Mouse (Mus musculus): ENCODE measurements around the gene Psenen. TPM values are rescaled to one million over a fixed set of nuclear protein-coding genes. Genes with fewer than 3 reads are reported as not detected.

Gene Psenen
- 83.3 and 87.9 TPM in 2 replicates for polyA plus RNA-seq (2016; fragmentation: Nextera tagmentation; extraction: Ambion mirVana)

DNA sequence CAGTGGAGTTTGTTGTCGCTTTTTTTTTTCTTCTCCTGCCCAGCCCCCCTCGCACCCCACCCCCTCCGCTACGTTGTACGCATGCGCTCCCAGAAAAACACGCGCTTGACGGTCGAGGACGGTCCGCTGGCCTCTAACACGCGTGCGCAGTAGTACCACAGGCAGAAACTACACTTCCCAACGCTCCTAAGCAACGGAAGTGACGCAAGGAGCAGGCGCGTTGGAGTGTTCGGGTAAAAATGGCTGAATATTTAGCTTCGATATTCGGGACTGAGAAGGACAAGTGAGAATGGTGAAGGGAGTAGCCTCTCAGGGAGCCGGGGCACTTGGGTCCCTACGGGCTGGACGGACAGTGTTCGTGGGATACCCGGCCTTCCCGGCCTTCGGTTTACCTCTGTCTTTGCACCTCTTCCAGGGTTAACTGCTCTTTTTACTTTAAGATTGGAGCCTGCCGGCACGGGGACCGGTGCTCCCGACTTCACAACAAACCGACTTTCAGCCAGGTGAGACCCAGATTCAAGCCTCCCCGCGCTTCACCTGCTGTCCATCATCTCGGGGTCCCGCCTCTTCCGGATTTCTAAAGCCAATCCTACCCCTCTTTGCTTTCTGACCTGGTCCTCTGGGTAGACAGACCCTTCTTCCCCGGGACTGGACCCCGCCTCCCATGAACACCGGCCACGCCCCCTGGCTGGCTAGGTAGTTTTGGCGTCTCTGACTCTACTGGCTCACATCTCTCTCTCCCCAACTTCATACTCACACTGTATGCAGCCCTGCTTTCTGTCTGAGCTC lies at the start of gene Psenen, which contains the start of the genes U2af1l4 and Gm49396:
Psenen (minus strand) TSS at position 511 of the 789 bp plus-strand sequence.
U2af1l4 (plus strand) TSS at position 185 of the 789 bp plus-strand sequence.
Gm49396 (plus strand) TSS at position 228 of the 789 bp plus-strand sequence.
- H3K9me3 ChIP-seq (replicated peaks), result no peaks in the 10 kb centered on the region
- H3K9ac ChIP-seq, result peak within 1 kb of the TSS; percentile 79
- no peaks in the 10 kb centered on the region for H3K27me3 ChIP-seq (replicated peaks)
- under 1% methylated on average over 45 of the region's 45 CpGs for WGBS (ENCODE audit: insufficient replicate concordance)
- H3K27ac ChIP-seq, result peak within 1 kb of the TSS; percentile 96
- ATAC-seq, result peak; percentile 83
- H3K36me3 ChIP-seq, result peaks cover 43% of the 10 kb centered on the region
- peak within 1 kb of the TSS; percentile 83 for H3K4me3 ChIP-seq
- H3K4me1 ChIP-seq, result peaks cover 40% of the 10 kb centered on the region
- peak within 1 kb of the TSS; percentile 82 for H3K4me2 ChIP-seq

- no peak within 1 kb of the TSS for H3K9ac ChIP-seq
- no peaks in the 10 kb centered on the region for H3K9me3 ChIP-seq (replicated peaks)
- peaks cover 27% of the 10 kb centered on the region for H3K36me3 ChIP-seq
- ATAC-seq, result no peak
- H3K4me2 ChIP-seq, result no peak within 1 kb of the TSS
- H3K4me1 ChIP-seq, result peaks cover 29% of the 10 kb centered on the region
- H3K27ac ChIP-seq, result no peak within 1 kb of the TSS
- H3K27me3 ChIP-seq (replicated peaks), result peaks cover 10% of the 10 kb centered on the region; the same call in 1 of the 2 replicates
- whole genome bisulfite sequencing (ENCODE audit: insufficient replicate concordance), result 74% methylated on average over 8 of the region's 8 CpGs
- no peak within 1 kb of the TSS for H3K4me3 ChIP-seq
These were observed 49.4 kb upstream of the Psenen start, which contains the start of gene Upk1a for GRCm38 (mm10) chr7:30612654-30613402. Gene Upk1a (minus strand): TSS chr7:30612847.

GRCm38 (mm10) chr7:30610043-30610442 lies 46.6 kb upstream of the Psenen start:
- H3K9ac ChIP-seq, result no peak overlapping the region
- H3K36me3 ChIP-seq, result no peaks in the 10 kb centered on the region
- H3K27ac ChIP-seq, result no peak overlapping the region
- peaks cover 18% of the 10 kb centered on the region for H3K4me1 ChIP-seq
- 44% methylated on average over 7 of the region's 7 CpGs for WGBS (ENCODE audit: insufficient replicate concordance)
- H3K4me2 ChIP-seq, result no peak overlapping the region
- H3K4me3 ChIP-seq, result no peak overlapping the region
- H3K27me3 ChIP-seq (replicated peaks), result peaks cover 11% of the 10 kb centered on the region; the same call in 1 of the 2 replicates
- no peak for ATAC-seq
- H3K9me3 ChIP-seq (replicated peaks), result no peaks in the 10 kb centered on the region

DNA sequence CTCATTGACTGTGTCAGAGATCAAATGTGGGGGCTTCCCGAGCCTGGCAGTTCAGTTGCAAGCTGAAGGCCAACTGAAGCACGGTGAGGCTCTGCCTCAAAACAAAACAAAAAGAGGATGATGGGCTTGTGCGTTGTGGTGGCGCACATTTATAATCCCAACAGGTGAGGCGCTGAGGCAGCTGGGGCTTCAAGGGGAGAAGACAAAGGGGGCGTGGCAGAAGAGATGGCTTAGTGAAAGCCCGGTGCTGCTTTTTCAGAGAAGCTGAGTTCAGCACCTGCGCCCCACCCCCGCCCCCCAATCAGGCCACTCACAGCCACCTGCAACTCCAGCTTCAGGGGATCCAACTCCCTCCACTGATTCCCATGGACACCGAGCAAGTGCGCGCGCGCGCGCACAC lies 45.0 kb upstream of the Psenen start:
- no peak overlapping the region for H3K9ac ChIP-seq
- no peak for ATAC-seq
- no peak overlapping the region for H3K27ac ChIP-seq
- H3K36me3 ChIP-seq, result no peaks in the 10 kb centered on the region
- H3K4me2 ChIP-seq, result no peak overlapping the region
- 56% methylated on average over 16 of the region's 16 CpGs for WGBS (ENCODE audit: insufficient replicate concordance)
- H3K27me3 ChIP-seq (replicated peaks), result peaks cover 11% of the 10 kb centered on the region; the same call in 1 of the 2 replicates
- H3K4me3 ChIP-seq, result no peak overlapping the region
- H3K4me1 ChIP-seq, result peaks cover 13% of the 10 kb centered on the region
- no peaks in the 10 kb centered on the region for H3K9me3 ChIP-seq (replicated peaks)

- no peak overlapping the region for H3K4me3 ChIP-seq
- H3K27me3 ChIP-seq (replicated peaks), result peaks cover 11% of the 10 kb centered on the region; the same call in 1 of the 2 replicates
- H3K36me3 ChIP-seq, result no peaks in the 10 kb centered on the region
- ATAC-seq, result no peak
- H3K9ac ChIP-seq, result no peak overlapping the region
- 16% methylated on average over 8 of the region's 8 CpGs for WGBS (ENCODE audit: insufficient replicate concordance)
- H3K4me2 ChIP-seq, result no peak overlapping the region
- H3K9me3 ChIP-seq (replicated peaks), result no peaks in the 10 kb centered on the region
- H3K27ac ChIP-seq, result no peak overlapping the region
- H3K4me1 ChIP-seq, result peaks cover 13% of the 10 kb centered on the region
These were observed 44.4 kb upstream of the Psenen start for GRCm38 (mm10) chr7:30607706-30608309.

DNA sequence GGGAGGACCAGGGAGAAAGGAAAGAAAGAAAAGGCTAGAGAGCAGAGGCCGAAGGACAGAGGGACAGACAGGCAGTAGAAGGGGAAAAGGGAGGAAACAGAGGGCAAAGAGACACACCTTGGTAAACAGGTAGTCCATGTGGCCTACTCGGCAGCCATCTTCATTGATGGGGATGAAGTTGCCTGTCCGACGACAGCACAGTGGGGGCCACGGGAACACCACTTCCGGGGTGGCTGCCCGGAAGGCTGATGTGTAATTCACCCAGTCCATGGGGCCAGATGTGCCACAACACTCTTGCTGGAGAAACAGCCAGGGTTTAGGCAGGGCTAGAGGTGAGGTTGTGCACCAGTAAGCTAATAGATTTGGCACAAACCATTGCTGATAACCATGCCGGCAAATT lies 41.5 kb upstream of the Psenen start:
- Histone ChIP-seq H3K9ac (no peak overlapping the region), H3K9me3 (replicated peaks) (no peaks in the 10 kb centered on the region), H3K36me3 (no peaks in the 10 kb centered on the region), H3K4me2 (no peak overlapping the region), H3K4me1 (peaks cover 19% of the 10 kb centered on the region), H3K4me3 (no peak overlapping the region), H3K27ac (no peak overlapping the region), H3K27me3 (replicated peaks) (peaks cover 11% of the 10 kb centered on the region; the same call in 1 of the 2 replicates)
- WGBS (ENCODE audit: insufficient replicate concordance), result 77% methylated on average over 8 of the region's 8 CpGs
- ATAC-seq, result no peak

GRCm38 (mm10) chr7:30604424-30604823 lies 41.0 kb upstream of the Psenen start:
- Histone ChIP-seq H3K4me2 (no peak overlapping the region), H3K4me1 (peaks cover 23% of the 10 kb centered on the region), H3K9ac (no peak overlapping the region), H3K4me3 (no peak overlapping the region), H3K27ac (no peak overlapping the region), H3K27me3 (replicated peaks) (peaks cover 11% of the 10 kb centered on the region; the same call in 1 of the 2 replicates), H3K36me3 (no peaks in the 10 kb centered on the region), H3K9me3 (replicated peaks) (no peaks in the 10 kb centered on the region)
- ATAC-seq, result no peak
- 48% methylated on average over 8 of the region's 8 CpGs for WGBS (ENCODE audit: insufficient replicate concordance)

- H3K4me2 ChIP-seq, result no peak overlapping the region
- peaks cover 18% of the 10 kb centered on the region for H3K4me1 ChIP-seq
- ATAC-seq, result no peak
- H3K9ac ChIP-seq, result no peak overlapping the region
- no peaks in the 10 kb centered on the region for H3K9me3 ChIP-seq (replicated peaks)
- H3K27ac ChIP-seq, result no peak overlapping the region
- no peaks in the 10 kb centered on the region for H3K36me3 ChIP-seq
- no peak overlapping the region for H3K4me3 ChIP-seq
- 0 out of 2 replicates have a peak, but pooled peaks cover 2% of the 10 kb centered on the region for H3K27me3 ChIP-seq (replicated peaks)
- 54% methylated on average over 3 of the region's 3 CpGs for WGBS (ENCODE audit: insufficient replicate concordance)
These were observed 39.2 kb upstream of the Psenen start for GRCm38 (mm10) chr7:30602583-30602982.

DNA sequence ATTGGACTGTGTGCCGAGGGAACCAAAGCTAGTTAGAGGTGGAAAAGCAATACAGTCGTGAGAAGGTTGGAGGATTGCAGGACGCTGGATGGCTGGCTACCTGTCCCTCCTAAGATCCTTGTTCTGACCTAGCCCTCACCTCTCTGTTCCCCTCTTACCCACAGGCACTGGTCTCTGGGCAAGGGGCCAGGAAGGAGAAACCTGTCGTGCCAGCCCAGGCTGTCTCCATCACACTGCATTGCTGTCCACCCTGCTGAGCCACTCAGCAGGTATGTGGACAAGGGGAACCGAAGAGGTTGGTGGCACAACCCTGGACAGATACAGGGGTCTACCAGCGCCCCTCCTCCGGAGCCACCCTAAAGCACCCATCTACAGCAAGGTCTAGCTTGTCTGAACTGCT lies 37.2 kb upstream of the Psenen start:
- 69% methylated on average over 7 of the region's 7 CpGs for WGBS (ENCODE audit: insufficient replicate concordance)
- Histone ChIP-seq H3K27me3 (replicated peaks) (0 out of 2 replicates have a peak, but pooled peaks cover 8% of the 10 kb centered on the region), H3K4me2 (peak overlapping the region; percentile 55), H3K4me3 (no peak overlapping the region), H3K27ac (no peak overlapping the region), H3K4me1 (peaks cover 18% of the 10 kb centered on the region), H3K36me3 (no peaks in the 10 kb centered on the region), H3K9me3 (replicated peaks) (no peaks in the 10 kb centered on the region), H3K9ac (peak overlapping the region; percentile 40; the same call in 1 of the 2 replicates)
- no peak for ATAC-seq

DNA sequence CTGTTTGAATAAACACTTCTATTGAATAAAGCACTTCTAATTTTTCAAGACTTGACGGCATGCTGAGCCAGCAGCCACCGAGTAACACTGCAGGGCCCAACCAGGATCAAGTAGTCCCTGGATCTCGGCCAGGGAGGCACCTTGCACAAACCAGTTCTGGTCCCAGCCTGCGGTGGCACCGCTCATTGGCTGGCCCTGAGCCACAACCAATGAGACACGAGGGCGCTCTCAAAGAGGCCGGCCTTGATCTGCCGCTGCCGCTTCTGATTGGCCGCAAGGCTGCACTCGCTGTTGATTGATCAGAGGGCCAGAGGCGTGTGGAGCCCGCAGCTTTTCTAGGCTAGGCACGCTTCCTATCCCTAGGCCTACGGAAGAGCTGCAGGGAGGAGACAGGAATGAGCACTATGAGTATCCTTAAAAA lies 36.5 kb upstream of the Psenen start:
- Histone ChIP-seq H3K9ac (peak overlapping the region; percentile 40; the same call in 1 of the 2 replicates), H3K4me3 (peak overlapping the region; percentile 25), H3K27ac (no peak overlapping the region), H3K27me3 (replicated peaks) (0 out of 2 replicates have a peak, but pooled peaks cover 8% of the 10 kb centered on the region), H3K9me3 (replicated peaks) (no peaks in the 10 kb centered on the region), H3K4me1 (peaks cover 20% of the 10 kb centered on the region), H3K36me3 (no peaks in the 10 kb centered on the region), H3K4me2 (peak overlapping the region; percentile 55)
- peak; percentile 97 for ATAC-seq
- 2% methylated on average over 16 of the region's 16 CpGs for WGBS (ENCODE audit: insufficient replicate concordance)

- H3K4me1 ChIP-seq, result peaks cover 32% of the 10 kb centered on the region
- no peaks in the 10 kb centered on the region for H3K9me3 ChIP-seq (replicated peaks)
- peak within 1 kb of the TSS; percentile 40; the same call in 1 of the 2 replicates for H3K9ac ChIP-seq
- 0 out of 2 replicates have a peak, but pooled peaks cover 13% of the 10 kb centered on the region for H3K27me3 ChIP-seq (replicated peaks)
- 88% methylated on average over 12 of the region's 12 CpGs for WGBS (ENCODE audit: insufficient replicate concordance)
- H3K27ac ChIP-seq, result no peak within 1 kb of the TSS
- H3K4me2 ChIP-seq, result peak within 1 kb of the TSS; percentile 55
- ATAC-seq, result no peak
- no peak within 1 kb of the TSS for H3K4me3 ChIP-seq
- no peaks in the 10 kb centered on the region for H3K36me3 ChIP-seq
These were observed 35.4 kb upstream of the Psenen start, which contains the start of gene Zbtb32 for GRCm38 (mm10) chr7:30598786-30599185. Gene Zbtb32 (minus strand): TSS chr7:30598909.

Data from liver, embryonic 12.5 days (tissue).